Mouse (Mus musculus): Measurements from ENCODE around the gene Bcas3. TPM values are rescaled to one million over a fixed set of nuclear protein-coding genes. Genes with fewer than 3 reads are reported as not detected.

The Bcas3 gene
- polyA plus RNA-seq, 1 experiment from 2014 or later, result 26.0 TPM

DNA sequence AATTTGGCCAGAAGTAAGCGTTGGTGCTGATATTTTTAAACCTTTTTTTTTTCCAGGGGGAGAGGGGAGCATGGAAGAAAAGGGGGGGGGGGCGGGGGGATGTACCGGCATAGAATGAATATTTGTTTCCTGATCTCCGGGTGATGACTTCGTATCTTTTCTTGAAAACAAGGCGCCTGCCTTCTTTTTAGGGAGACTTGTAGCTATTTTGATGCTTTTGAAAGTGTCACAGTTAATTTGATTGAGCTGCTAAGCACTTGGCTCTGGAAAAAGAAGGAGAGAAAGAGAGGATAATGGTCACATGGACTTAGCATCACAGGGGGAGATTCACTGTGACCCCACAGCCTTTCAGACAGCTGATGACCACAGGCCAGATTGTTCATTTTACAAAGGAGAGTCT, 413.8 kb downstream of the Bcas3 start:
- WGBS, result 63% methylated on average over 6 of the region's 6 CpGs
- H3K4me1 ChIP-seq (ENCODE audit: insufficient read depth, low read depth, low read length), result peaks cover 6% of the 10 kb centered on the region; the same call in 1 of the 2 replicates
- H3K4me2 ChIP-seq (replicated peaks; ENCODE audit: low read depth, low read length), result no peak overlapping the region
- ATAC-seq (no peak), DNase-seq (ENCODE audit: low spot score) (no peak)
- no peaks in the 10 kb centered on the region for H3K27me3 ChIP-seq (replicated peaks; ENCODE audit: insufficient read depth, low read length)
- H3K9ac ChIP-seq (replicated peaks; ENCODE audit: low read depth), result no peak overlapping the region
- H3K36me3 ChIP-seq (ENCODE audit: insufficient read depth, low read length), result no peaks in the 10 kb centered on the region
- TF ChIP-seq CTCF (IDR thresholded peaks at IDR 0.05), result no peak
- no peak for TF ChIP-seq EP300 (IDR thresholded peaks at IDR 0.05)
- no peaks in the 10 kb centered on the region for H3K9me3 ChIP-seq (ENCODE audit: low read length)
- peak overlapping the region; percentile 68 for H3K27ac ChIP-seq (ENCODE audit: low read length)
- H3K4me3 ChIP-seq (ENCODE audit: low read depth, low read length), result no peak overlapping the region

GRCm38 (mm10) chr11:85769740-85770139, 416.8 kb downstream of the Bcas3 start:
- Histone ChIP-seq H3K9ac (replicated peaks; ENCODE audit: low read depth) (no peak overlapping the region), H3K4me2 (replicated peaks; ENCODE audit: low read depth, low read length) (no peak overlapping the region), H3K27ac (ENCODE audit: low read length) (peak overlapping the region; percentile 51; the same call in 1 of the 2 replicates), H3K9me3 (ENCODE audit: low read length) (no peaks in the 10 kb centered on the region), H3K4me3 (ENCODE audit: low read depth, low read length) (no peak overlapping the region), H3K27me3 (replicated peaks; ENCODE audit: insufficient read depth, low read length) (no peaks in the 10 kb centered on the region), H3K36me3 (ENCODE audit: insufficient read depth, low read length) (no peaks in the 10 kb centered on the region), H3K4me1 (ENCODE audit: insufficient read depth, low read depth, low read length) (peaks cover 11% of the 10 kb centered on the region; the same call in 1 of the 2 replicates)
- ATAC-seq (no peak), DNase-seq (ENCODE audit: low spot score) (no peak)
- TF ChIP-seq CTCF (IDR thresholded peaks at IDR 0.05), result no peak
- TF ChIP-seq EP300 (IDR thresholded peaks at IDR 0.05), result no peak
- 74% methylated on average over 2 of the region's 2 CpGs for WGBS

- Histone ChIP-seq H3K27ac (ENCODE audit: low read length) (no peak overlapping the region), H3K36me3 (ENCODE audit: insufficient read depth, low read length) (no peaks in the 10 kb centered on the region), H3K27me3 (replicated peaks; ENCODE audit: insufficient read depth, low read length) (no peaks in the 10 kb centered on the region), H3K9ac (replicated peaks; ENCODE audit: low read depth) (no peak overlapping the region), H3K4me2 (replicated peaks; ENCODE audit: low read depth, low read length) (no peak overlapping the region), H3K4me3 (ENCODE audit: low read depth, low read length) (no peak overlapping the region), H3K4me1 (ENCODE audit: insufficient read depth, low read depth, low read length) (peaks cover 28% of the 10 kb centered on the region), H3K9me3 (ENCODE audit: low read length) (no peaks in the 10 kb centered on the region)
- DNase-seq (ENCODE audit: low spot score) (no peak), ATAC-seq (no peak)
- 41% methylated on average over 4 of the region's 4 CpGs for WGBS
- TF ChIP-seq CTCF (IDR thresholded peaks at IDR 0.05) (no peak), EP300 (IDR thresholded peaks at IDR 0.05) (no peak)
Observed at GRCm38 (mm10) chr11:85773391-85773790, 420.4 kb downstream of the Bcas3 start.

DNA sequence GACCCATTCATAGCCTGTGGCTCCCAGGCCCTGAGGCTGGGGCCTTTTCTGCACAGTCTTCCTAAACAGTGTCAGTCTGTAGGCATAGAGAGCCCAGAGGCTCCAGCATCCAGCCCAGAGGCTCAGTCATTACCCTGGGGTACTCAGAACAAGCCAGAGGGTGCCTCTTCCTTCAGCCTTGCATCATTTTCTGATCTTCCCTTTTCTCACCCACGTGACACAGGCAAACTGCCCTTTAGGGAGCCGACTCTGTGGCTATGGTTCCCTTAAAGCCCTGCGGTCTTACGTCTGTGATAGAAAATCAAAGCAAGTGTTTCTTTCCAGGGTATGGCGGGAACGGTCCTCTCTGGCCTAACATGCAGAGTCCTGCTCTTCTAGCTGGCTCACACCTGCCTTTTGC, 421.7 kb downstream of the Bcas3 start:
- ATAC-seq (no peak), DNase-seq (ENCODE audit: low spot score) (peak; percentile 41)
- Histone ChIP-seq H3K4me3 (ENCODE audit: low read depth, low read length) (no peak overlapping the region), H3K36me3 (ENCODE audit: insufficient read depth, low read length) (no peaks in the 10 kb centered on the region), H3K27ac (ENCODE audit: low read length) (peak overlapping the region; percentile 85), H3K4me2 (replicated peaks; ENCODE audit: low read depth, low read length) (no peak overlapping the region), H3K9ac (replicated peaks; ENCODE audit: low read depth) (no peak overlapping the region), H3K9me3 (ENCODE audit: low read length) (no peaks in the 10 kb centered on the region), H3K4me1 (ENCODE audit: insufficient read depth, low read depth, low read length) (peaks cover 28% of the 10 kb centered on the region), H3K27me3 (replicated peaks; ENCODE audit: insufficient read depth, low read length) (no peaks in the 10 kb centered on the region)
- no peak for TF ChIP-seq CTCF (IDR thresholded peaks at IDR 0.05)
- no peak for TF ChIP-seq EP300 (IDR thresholded peaks at IDR 0.05)
- WGBS, result 41% methylated on average over 6 of the region's 6 CpGs

GRCm38 (mm10) chr11:85775492-85775891, 422.5 kb downstream of the Bcas3 start:
- Histone ChIP-seq H3K4me2 (replicated peaks; ENCODE audit: low read depth, low read length) (no peak overlapping the region), H3K27ac (ENCODE audit: low read length) (peak overlapping the region; percentile 85), H3K27me3 (replicated peaks; ENCODE audit: insufficient read depth, low read length) (no peaks in the 10 kb centered on the region), H3K9ac (replicated peaks; ENCODE audit: low read depth) (no peak overlapping the region), H3K36me3 (ENCODE audit: insufficient read depth, low read length) (no peaks in the 10 kb centered on the region), H3K4me1 (ENCODE audit: insufficient read depth, low read depth, low read length) (peaks cover 28% of the 10 kb centered on the region), H3K4me3 (ENCODE audit: low read depth, low read length) (no peak overlapping the region), H3K9me3 (ENCODE audit: low read length) (no peaks in the 10 kb centered on the region)
- DNase-seq (ENCODE audit: low spot score), result peak; percentile 89
- WGBS, result 18% methylated on average over 7 of the region's 7 CpGs
- TF ChIP-seq CTCF (IDR thresholded peaks at IDR 0.05) (no peak), EP300 (IDR thresholded peaks at IDR 0.05) (peak; percentile 80)
- peak; percentile 77 for ATAC-seq

GRCm38 (mm10) chr11:85776861-85777360, 423.9 kb downstream of the Bcas3 start:
- no peak overlapping the region for H3K4me3 ChIP-seq (ENCODE audit: low read depth, low read length)
- no peak overlapping the region for H3K9ac ChIP-seq (replicated peaks; ENCODE audit: low read depth)
- H3K27ac ChIP-seq (ENCODE audit: low read length), result peak overlapping the region; percentile 69
- H3K36me3 ChIP-seq (ENCODE audit: insufficient read depth, low read length), result no peaks in the 10 kb centered on the region
- no peak for TF ChIP-seq EP300 (IDR thresholded peaks at IDR 0.05)
- TF ChIP-seq CTCF (IDR thresholded peaks at IDR 0.05), result no peak
- no peaks in the 10 kb centered on the region for H3K27me3 ChIP-seq (replicated peaks; ENCODE audit: insufficient read depth, low read length)
- DNase-seq (ENCODE audit: low spot score) (peak; percentile 57), ATAC-seq (no peak)
- WGBS, result 62% methylated on average over 7 of the region's 7 CpGs
- peaks cover 28% of the 10 kb centered on the region for H3K4me1 ChIP-seq (ENCODE audit: insufficient read depth, low read depth, low read length)
- no peaks in the 10 kb centered on the region for H3K9me3 ChIP-seq (ENCODE audit: low read length)
- no peak overlapping the region for H3K4me2 ChIP-seq (replicated peaks; ENCODE audit: low read depth, low read length)

DNA sequence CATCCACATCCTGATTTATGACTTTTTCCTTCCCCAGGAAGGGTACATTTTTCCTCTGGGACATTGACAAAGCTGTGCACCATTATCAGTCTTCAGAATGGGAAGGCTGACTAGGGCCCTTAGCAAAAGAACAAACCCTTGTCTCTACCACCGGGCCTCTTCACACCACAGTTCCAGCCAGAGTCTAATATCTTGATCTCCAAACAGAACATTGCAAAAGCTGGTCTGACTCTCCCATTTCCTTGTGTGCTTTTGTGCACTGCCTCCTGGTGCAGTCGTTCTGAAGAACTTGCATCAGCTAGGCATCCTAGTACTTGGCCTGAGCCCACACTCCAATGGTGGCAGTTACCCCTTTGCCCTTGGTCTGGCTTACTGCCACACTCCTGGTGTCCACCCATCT, 425.0 kb downstream of the Bcas3 start:
- Histone ChIP-seq H3K9me3 (ENCODE audit: low read length) (no peaks in the 10 kb centered on the region), H3K9ac (replicated peaks; ENCODE audit: low read depth) (no peak overlapping the region), H3K36me3 (ENCODE audit: insufficient read depth, low read length) (no peaks in the 10 kb centered on the region), H3K4me3 (ENCODE audit: low read depth, low read length) (no peak overlapping the region), H3K27ac (ENCODE audit: low read length) (peak overlapping the region; percentile 69), H3K4me2 (replicated peaks; ENCODE audit: low read depth, low read length) (no peak overlapping the region), H3K27me3 (replicated peaks; ENCODE audit: insufficient read depth, low read length) (no peaks in the 10 kb centered on the region), H3K4me1 (ENCODE audit: insufficient read depth, low read depth, low read length) (peaks cover 28% of the 10 kb centered on the region)
- peak; percentile 57 for DNase-seq (ENCODE audit: low spot score)
- no peak for TF ChIP-seq EP300 (IDR thresholded peaks at IDR 0.05)
- TF ChIP-seq CTCF (IDR thresholded peaks at IDR 0.05), result peak; percentile 11; the same call in 1 of the 2 replicates
- peak; percentile 25; the same call in 1 of the 2 replicates for ATAC-seq
- WGBS, result 24% methylated on average over 2 of the region's 2 CpGs
